Mouse (Mus musculus): Measurements from ENCODE around the gene Anapc15-ps.

Gene Anapc15-ps

DNA sequence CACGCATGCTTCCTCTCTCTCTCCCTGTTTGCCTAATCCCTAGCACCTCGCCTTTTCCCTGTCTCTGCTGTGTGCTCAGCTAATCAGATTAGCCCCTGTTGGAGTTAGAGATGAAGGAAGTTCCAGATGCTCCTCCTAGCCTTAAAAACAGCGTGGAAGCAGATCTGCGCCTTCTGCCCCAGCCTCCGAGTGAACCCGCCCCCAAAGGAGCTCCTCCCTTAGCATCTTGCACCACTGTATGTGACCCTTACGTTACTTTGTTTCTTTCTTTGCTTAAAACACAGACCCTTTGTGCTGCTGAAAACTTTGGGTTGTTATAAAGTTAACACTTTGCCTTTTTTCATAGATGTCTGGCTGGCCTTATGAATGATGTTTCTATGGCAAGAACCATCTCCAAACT, 15.8 kb upstream of the Anapc15-ps start:
- no peak for DNase-seq

DNA sequence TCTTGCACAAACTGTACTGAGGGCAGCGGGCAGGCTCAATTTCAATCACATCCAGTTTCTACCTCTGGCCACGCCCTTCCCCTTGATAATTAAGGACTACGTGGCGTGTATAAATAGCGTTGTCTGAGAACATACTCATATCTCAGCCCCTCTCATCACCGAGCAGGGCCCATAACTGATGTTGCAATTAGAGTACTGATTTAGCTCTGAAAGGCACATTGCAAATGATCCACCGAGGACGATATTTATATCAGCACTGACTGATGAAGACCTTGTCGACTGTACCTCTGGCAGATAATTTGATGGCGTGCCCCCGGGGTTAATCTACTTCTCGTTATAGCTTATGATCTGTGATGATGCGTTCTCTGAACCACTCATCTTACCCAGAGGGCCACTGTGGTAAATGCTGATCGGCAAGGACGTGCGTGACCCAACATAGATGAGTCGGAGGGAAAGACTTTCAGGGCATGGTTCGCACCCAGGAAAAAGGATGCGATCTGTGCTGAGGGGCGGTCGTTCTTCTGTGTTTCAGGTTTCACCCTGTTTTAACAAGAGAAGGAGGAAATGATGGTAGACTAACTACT, 14.4 kb upstream of the Anapc15-ps start:
- DNase-seq: no peak

GRCm38 (mm10) chr10:95686041-95686440, 12.8 kb upstream of the Anapc15-ps start:
- DNase-seq: no peak

GRCm38 (mm10) chr10:95684782-95685555, 11.7 kb upstream of the Anapc15-ps start:
- DNase-seq: no peak

DNA sequence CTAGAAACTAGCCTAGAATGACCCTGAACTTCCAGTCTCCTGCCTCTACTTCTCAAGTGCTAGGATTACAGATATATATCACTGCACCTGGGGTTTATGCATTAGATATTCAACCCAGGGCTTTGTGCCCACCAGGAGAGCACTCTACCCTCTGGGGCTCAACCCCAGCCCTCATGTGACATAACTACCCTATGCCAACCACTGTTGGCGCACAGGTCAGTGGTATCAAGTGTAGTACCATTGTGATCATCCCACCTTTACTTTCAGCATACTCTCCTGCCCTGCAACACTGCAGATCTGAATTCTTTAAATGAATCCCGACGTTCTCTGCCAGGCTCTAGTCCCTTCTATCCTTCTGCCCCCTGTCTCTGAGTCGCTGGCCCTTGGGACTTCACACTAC, 11.0 kb upstream of the Anapc15-ps start:
- DNase-seq: no peak

DNA sequence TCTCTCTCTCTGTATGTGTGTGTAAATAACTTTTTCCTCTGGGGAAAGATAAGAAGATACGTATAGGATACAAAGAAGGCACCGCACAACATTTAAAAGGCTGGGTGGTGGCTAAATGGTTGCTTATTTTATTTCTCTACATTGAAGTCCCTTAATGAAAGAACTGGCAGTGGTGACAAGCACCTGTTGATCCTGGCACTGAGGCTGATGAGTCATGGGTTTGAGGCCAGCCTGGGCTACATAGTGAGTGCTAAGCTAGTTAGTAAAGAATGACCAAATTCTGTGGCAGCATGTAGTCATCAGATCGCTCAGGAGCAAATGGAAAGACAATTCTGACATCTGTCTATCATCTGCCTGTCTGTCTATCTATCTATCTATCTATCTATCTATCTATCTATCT, 10.5 kb upstream of the Anapc15-ps start:
- DNase-seq: no peak

GRCm38 (mm10) chr10:95682964-95683363, 9.7 kb upstream of the Anapc15-ps start:
- DNase-seq: no peak

GRCm38 (mm10) chr10:95682091-95682740, 9.0 kb upstream of the Anapc15-ps start:
- DNase-seq: no peak

DNA sequence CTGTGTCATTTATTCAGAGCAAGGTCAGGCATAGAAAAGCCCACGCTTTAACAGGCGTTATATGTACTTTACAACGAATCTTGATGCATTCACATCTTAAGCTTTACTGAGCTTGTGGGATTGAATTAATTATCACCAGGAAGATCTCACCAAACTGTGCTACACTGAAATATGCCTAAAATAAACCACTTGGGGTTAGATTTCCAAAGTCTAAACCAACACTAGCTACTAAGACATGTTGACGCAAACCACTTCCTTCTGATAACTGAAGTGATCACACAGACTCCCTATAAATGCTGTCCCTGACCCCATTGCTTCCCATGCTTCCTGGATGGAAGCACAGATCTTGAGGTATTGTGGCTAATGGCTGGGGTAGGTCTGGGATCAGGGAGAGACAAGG, 8.2 kb upstream of the Anapc15-ps start:
- DNase-seq: no peak

- DNase-seq: no peak
Observed at GRCm38 (mm10) chr10:95681058-95681440, 7.8 kb upstream of the Anapc15-ps start.

GRCm38 (mm10) chr10:95680153-95681057, 7.2 kb upstream of the Anapc15-ps start:
- DNase-seq: peak; percentile 24

DNA sequence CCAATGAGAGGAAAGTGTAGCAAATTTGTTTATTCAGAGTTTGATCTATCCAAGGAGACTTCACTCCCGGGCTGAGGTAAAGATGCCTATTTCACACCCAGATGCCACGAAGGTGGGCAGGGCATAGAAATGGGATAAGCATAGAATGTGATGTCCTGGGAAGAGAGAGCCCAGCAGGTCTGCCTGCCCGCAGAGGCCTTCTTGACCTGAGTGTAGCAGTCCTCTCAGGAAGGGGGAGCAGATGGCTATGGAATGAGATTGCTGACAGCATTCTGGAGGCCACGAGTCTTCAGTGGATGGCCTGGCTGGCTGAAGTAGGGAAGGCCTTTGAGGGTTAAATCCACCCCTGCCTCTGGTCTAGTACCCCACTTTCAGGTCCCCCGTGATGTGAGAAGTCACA, 5.9 kb upstream of the Anapc15-ps start:
- no peak for DNase-seq

GRCm38 (mm10) chr10:95678661-95679060, 5.4 kb upstream of the Anapc15-ps start:
- DNase-seq: no peak

GRCm38 (mm10) chr10:95678241-95678640, 5.0 kb upstream of the Anapc15-ps start:
- DNase-seq: no peak

GRCm38 (mm10) chr10:95677356-95678109, 4.3 kb upstream of the Anapc15-ps start:
- no peak for DNase-seq

DNA sequence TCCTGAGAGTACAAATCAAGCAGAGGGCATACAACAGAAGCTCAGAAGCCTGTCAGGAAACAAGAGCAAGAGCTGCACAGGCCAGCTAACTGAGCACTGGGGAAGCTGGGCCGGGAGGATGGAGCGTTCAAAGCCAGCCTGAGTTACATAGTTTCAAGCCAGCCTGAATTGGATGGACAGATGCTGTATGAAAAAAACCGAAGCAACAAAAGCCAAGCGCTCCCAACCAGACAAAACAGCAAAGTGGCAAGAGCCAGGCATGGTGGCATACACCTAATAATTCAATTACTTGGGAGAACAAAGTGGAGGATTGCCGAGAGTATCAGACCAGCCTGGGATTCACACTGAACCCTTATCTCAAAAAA, 3.7 kb upstream of the Anapc15-ps start:
- no peak for DNase-seq

DNA sequence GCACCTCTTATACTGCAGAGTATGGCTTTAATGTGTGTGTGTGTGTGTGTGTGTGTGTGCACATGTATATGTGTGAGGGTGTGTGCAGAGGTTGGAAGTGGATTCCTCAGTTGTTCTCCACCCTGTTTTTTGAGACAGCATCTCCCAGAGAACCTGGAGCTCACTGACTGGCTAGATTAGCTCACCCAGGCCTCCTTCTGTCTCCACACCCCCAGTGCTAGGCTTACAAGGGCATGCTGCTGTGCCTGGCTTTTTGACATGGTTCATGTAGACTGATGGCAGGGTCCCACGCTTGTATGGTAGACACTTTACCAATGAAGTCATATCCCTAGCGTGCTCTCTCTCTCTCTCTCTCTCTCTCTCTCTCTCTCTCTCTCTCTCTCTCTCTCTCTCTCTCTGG, 3.1 kb upstream of the Anapc15-ps start:
- DNase-seq: no peak

DNA sequence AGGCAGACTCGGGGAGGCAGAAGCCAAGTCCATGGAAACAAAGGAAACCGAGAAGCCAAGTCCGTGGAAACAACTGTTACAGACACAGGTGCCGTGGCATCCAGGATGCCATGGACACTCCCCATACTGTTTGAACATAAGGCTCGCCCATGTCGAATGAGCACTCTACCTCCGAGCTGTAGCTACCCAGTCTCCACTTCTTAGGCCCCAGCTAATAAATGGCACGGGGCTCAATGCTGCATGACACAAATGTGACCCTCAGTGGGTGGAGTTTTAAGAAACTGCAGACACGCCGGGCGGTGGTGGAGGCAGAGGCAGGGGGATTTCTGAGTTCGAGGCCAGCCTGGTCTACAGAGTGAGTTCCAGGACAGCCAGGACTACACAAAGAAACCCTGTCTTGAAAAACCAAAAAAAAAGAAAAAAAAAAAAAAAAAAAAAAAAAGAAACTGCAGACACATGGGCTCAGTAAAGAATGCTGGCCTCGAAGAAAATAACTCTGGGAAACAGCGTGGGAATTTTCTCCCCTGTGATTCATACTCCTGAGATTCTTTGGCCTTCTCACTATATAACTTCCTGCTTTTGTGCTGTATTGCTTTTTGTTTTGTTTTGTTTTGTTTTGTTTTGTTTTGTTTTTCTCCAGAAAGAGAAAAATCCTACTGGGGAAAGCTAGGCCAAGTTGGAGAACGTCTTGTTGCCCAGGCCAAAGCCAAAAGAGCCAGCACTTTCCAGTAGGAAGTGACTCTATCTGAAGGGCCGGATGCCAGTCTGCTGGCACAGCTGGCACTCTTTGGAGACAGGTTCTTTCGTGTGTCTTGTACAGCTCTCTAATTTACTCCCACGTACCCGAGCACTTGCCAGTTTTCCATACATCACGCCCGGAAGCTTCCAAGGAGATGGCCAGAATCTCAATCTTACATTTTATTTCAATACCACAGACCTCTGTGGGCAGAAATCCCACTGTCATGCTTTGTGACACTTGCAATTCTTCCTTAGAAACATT, 2.2 kb downstream of the Anapc15-ps start:
- no peak for DNase-seq

GRCm38 (mm10) chr10:95669872-95670271, 3.4 kb downstream of the Anapc15-ps start:
- DNase-seq: no peak

- DNase-seq: no peak
Observed at GRCm38 (mm10) chr10:95669034-95669433, 4.2 kb downstream of the Anapc15-ps start.

DNA sequence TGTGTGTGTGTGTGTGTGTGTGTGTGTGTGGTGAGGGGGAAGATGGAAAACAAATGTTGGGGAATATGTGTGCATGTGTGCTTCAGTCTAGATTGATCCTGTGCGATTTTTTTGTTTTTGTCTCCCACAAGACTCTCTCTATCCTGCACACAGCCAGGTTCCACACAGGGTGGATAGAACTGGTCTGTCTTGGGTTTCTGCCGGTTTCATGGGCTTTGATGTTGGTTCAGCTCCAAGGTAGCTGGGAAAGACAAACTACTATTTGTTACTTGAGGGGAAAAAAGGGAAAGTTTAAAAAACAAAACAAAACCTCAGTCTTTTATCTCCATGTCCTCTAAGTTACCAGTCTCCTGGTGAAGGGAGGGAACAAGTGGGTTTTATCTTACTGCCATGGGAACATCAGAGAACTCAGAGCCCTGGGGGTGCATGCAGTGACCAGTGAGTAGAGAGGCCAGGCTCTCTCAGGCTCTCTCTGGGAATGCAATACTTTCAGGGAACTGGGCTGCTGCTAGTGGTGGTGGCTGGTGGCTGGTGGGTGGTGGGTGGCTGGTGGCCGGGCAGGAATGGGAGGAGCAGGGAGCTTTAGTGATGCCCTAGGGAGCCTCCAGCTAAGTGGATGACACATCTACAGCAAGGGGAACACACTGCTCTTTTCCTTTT, 5.8 kb downstream of the Anapc15-ps start:
- no peak for DNase-seq
